Comparison of ENCODE assay signal across 20 mouse cellular contexts in genomic region chr2:59385211-59385935, GRCm38 (mm10).
"Had no signal": no experiment of that assay in that cellular context is flagged by ENCODE, and none has a peak within 500 bp of the region (broad histone marks: within the 10 kb centered on the region; RNA-seq: fewer than 3 reads in every experiment).

No protein-coding gene starts in this region.

- H3K9me3 ChIP-seq: liver, embryonic 15.5 days; lung, embryonic 15.5 days; midbrain, embryonic 12.5 days; midbrain, embryonic 15.5 days; neural tube, embryonic 12.5 days had no signal

- H3K27ac ChIP-seq: liver, embryonic 15.5 days; lung, embryonic 15.5 days; macrophage; midbrain, embryonic 12.5 days; midbrain, embryonic 15.5 days; neural tube, embryonic 12.5 days had no signal

- ATAC-seq: liver, postnatal 0 days; lung, postnatal 0 days had no signal

- H3K9ac ChIP-seq: liver, embryonic 15.5 days; liver, postnatal 0 days; lung, embryonic 15.5 days; midbrain, embryonic 12.5 days; midbrain, embryonic 15.5 days; neural tube, embryonic 12.5 days had no signal

- H3K4me3 ChIP-seq: liver, embryonic 15.5 days; lung, embryonic 15.5 days; megakaryocyte, embryonic 14.5 days; midbrain, embryonic 12.5 days; midbrain, embryonic 15.5 days; neural tube, embryonic 12.5 days had no signal

- H3K4me2 ChIP-seq: liver, embryonic 15.5 days; lung, embryonic 15.5 days; midbrain, embryonic 12.5 days; midbrain, embryonic 15.5 days; neural tube, embryonic 12.5 days had no signal

- H3K36me3 ChIP-seq: liver, embryonic 15.5 days; lung, embryonic 15.5 days; midbrain, embryonic 12.5 days; midbrain, embryonic 15.5 days; neural tube, embryonic 12.5 days had no signal

- H3K27me3 ChIP-seq: liver, embryonic 15.5 days; lung, embryonic 15.5 days; megakaryocyte, embryonic 14.5 days; midbrain, embryonic 12.5 days; midbrain, embryonic 15.5 days; neural tube, embryonic 12.5 days had no signal

- DNase-seq: liver, postnatal 0 days; lung, adult 2 months; lung, postnatal 14 days; lung, postnatal 36 days; retina, postnatal 1 day; right cerebral cortex, adult 18-20 months; right cerebral cortex, postnatal 25 days; right cerebral cortex, postnatal 4 days; spleen, adult 18-20 months; thymus, adult 18-20 months; thymus, postnatal 14 days; thymus, postnatal 36 days had no signal

- H3K4me1 ChIP-seq: liver, embryonic 15.5 days; megakaryocyte, embryonic 14.5 days; midbrain, embryonic 12.5 days; midbrain, embryonic 15.5 days; neural tube, embryonic 12.5 days had no signal
